Mouse (Mus musculus): Measurements from ENCODE around the gene Limch1.

- TF ChIP-seq CTCF (IDR thresholded peaks at IDR 0.05; ENCODE audit: low read depth, low read length) (no peak), TAL1 (conservative IDR thresholded peaks at IDR 0.05; ENCODE audit: low read depth, low read length) (no peak), GATA1 (IDR thresholded peaks at IDR 0.05; ENCODE audit: borderline replicate concordance, low read length) (no peak), POLR2AphosphoS5 (IDR thresholded peaks at IDR 0.05; ENCODE audit: insufficient replicate concordance, low read depth, low read length) (no peak)
Observed at GRCm38 (mm10) chr5:66769070-66769469, 23.4 kb downstream of the Limch1 start.
